Mouse (Mus musculus): ENCODE measurements around the gene Arid1a. TPM values are rescaled to one million over a fixed set of nuclear protein-coding genes. Genes with fewer than 3 reads are reported as not detected.
"Not testable (repeated sequence)": the region's sequence is repeated elsewhere in the genome, so short reads cannot be mapped to it uniquely, and the experiment has no call there.

The Arid1a gene
- polyA plus RNA-seq, 1 experiment = 68.3 TPM

GRCm38 (mm10) chr4:133658729-133659128, 97.8 kb downstream of the Arid1a start:
- H3K4me1 ChIP-seq (ENCODE audit: control insufficient read depth, insufficient read depth, low read length) = peaks cover 15% of the 10 kb centered on the region
- no peak for DNase-seq
- no peak overlapping the region for H3K4me3 ChIP-seq (replicated peaks; ENCODE audit: extremely low read depth, low read depth, low read length)
- TF ChIP-seq POLR2A (IDR thresholded peaks at IDR 0.05; ENCODE audit: borderline replicate concordance, extremely low read depth, low read depth, low read length) (no peak), CTCF (IDR thresholded peaks at IDR 0.05; ENCODE audit: insufficient read depth, low read length) (no peak)
- 33% methylated on average over 2 of the region's 2 CpGs for WGBS

GRCm38 (mm10) chr4:133657829-133658458, 98.6 kb downstream of the Arid1a start:
- no peak for TF ChIP-seq CTCF (IDR thresholded peaks at IDR 0.05; ENCODE audit: insufficient read depth, low read length)
- TF ChIP-seq POLR2A (IDR thresholded peaks at IDR 0.05; ENCODE audit: borderline replicate concordance, extremely low read depth, low read depth, low read length) = no peak
- Histone ChIP-seq H3K4me3 (replicated peaks; ENCODE audit: extremely low read depth, low read depth, low read length) (no peak overlapping the region), H3K4me1 (ENCODE audit: control insufficient read depth, insufficient read depth, low read length) (peaks cover 15% of the 10 kb centered on the region)
- 63% methylated on average over 5 of the region's 5 CpGs for WGBS
- DNase-seq = no peak

- WGBS = 39% methylated on average over 4 of the region's 4 CpGs
- TF ChIP-seq POLR2A (IDR thresholded peaks at IDR 0.05; ENCODE audit: borderline replicate concordance, extremely low read depth, low read depth, low read length) (0 out of 2 replicates have a peak, but pooled peaks have one; percentile 10), CTCF (IDR thresholded peaks at IDR 0.05; ENCODE audit: insufficient read depth, low read length) (no peak)
- no peak overlapping the region for H3K4me3 ChIP-seq (replicated peaks; ENCODE audit: extremely low read depth, low read depth, low read length)
Observed at GRCm38 (mm10) chr4:133656997-133657396, 99.6 kb downstream of the Arid1a start.

GRCm38 (mm10) chr4:133656294-133656693, 100.3 kb downstream of the Arid1a start:
- TF ChIP-seq CTCF (IDR thresholded peaks at IDR 0.05; ENCODE audit: insufficient read depth, low read length) = no peak
- TF ChIP-seq POLR2A (IDR thresholded peaks at IDR 0.05; ENCODE audit: borderline replicate concordance, extremely low read depth, low read depth, low read length) = no peak
- 64% methylated on average over 4 of the region's 4 CpGs for WGBS
- no peak for DNase-seq
- Histone ChIP-seq H3K4me3 (replicated peaks; ENCODE audit: extremely low read depth, low read depth, low read length) (no peak overlapping the region), H3K4me1 (ENCODE audit: control insufficient read depth, insufficient read depth, low read length) (peaks cover 15% of the 10 kb centered on the region)

More at GRCm38 (mm10) chr4:133656997-133657396, 99.6 kb downstream of the Arid1a start:
- H3K4me1 ChIP-seq (ENCODE audit: control insufficient read depth, insufficient read depth, low read length) = peaks cover 15% of the 10 kb centered on the region
- no peak for DNase-seq

GRCm38 (mm10) chr4:133654070-133654469, 102.5 kb downstream of the Arid1a start:
- not testable (repeated sequence) for H3K4me1 ChIP-seq (ENCODE audit: control insufficient read depth, insufficient read depth, low read length); DNase-seq; H3K4me3 ChIP-seq (replicated peaks; ENCODE audit: extremely low read depth, low read depth, low read length)
- 98% methylated on average over 5 of the region's 5 CpGs for WGBS

- no peak for DNase-seq
- WGBS = 81% methylated on average over 10 of the region's 10 CpGs
- Histone ChIP-seq H3K4me3 (replicated peaks; ENCODE audit: extremely low read depth, low read depth, low read length) (no peak overlapping the region), H3K4me1 (ENCODE audit: control insufficient read depth, insufficient read depth, low read length) (no peaks in the 10 kb centered on the region)
- TF ChIP-seq CTCF (IDR thresholded peaks at IDR 0.05; ENCODE audit: insufficient read depth, low read length) = no peak
Observed at GRCm38 (mm10) chr4:133652746-133653145, 103.8 kb downstream of the Arid1a start.

- WGBS = 66% methylated on average over 4 of the region's 4 CpGs
- TF ChIP-seq CTCF (IDR thresholded peaks at IDR 0.05; ENCODE audit: insufficient read depth, low read length) (no peak), POLR2A (IDR thresholded peaks at IDR 0.05; ENCODE audit: borderline replicate concordance, extremely low read depth, low read depth, low read length) (no peak)
- DNase-seq = no peak
Observed at GRCm38 (mm10) chr4:133651986-133652385, 104.6 kb downstream of the Arid1a start.

GRCm38 (mm10) chr4:133651445-133651844, 105.1 kb downstream of the Arid1a start:
- no peak for TF ChIP-seq POLR2A (IDR thresholded peaks at IDR 0.05; ENCODE audit: borderline replicate concordance, extremely low read depth, low read depth, low read length)
- no peak for TF ChIP-seq CTCF (IDR thresholded peaks at IDR 0.05; ENCODE audit: insufficient read depth, low read length)
- Histone ChIP-seq H3K4me1 (ENCODE audit: control insufficient read depth, insufficient read depth, low read length) (no peaks in the 10 kb centered on the region), H3K4me3 (replicated peaks; ENCODE audit: extremely low read depth, low read depth, low read length) (no peak overlapping the region)
- no peak for DNase-seq
- WGBS = 33% methylated on average over 10 of the region's 10 CpGs

More at GRCm38 (mm10) chr4:133651986-133652385, 104.6 kb downstream of the Arid1a start:
- no peaks in the 10 kb centered on the region for H3K4me1 ChIP-seq (ENCODE audit: control insufficient read depth, insufficient read depth, low read length)
- H3K4me3 ChIP-seq (replicated peaks; ENCODE audit: extremely low read depth, low read depth, low read length) = no peak overlapping the region

GRCm38 (mm10) chr4:133649989-133650699, 106.4 kb downstream of the Arid1a start, which contains the start of gene Zdhhc18:
Gene Zdhhc18 (minus strand): TSS chr4:133650154.
- WGBS = 22% methylated on average over 7 of the region's 7 CpGs
- DNase-seq = peak; percentile 84
- TF ChIP-seq CTCF (IDR thresholded peaks at IDR 0.05; ENCODE audit: insufficient read depth, low read length) (peak; percentile 96), POLR2A (IDR thresholded peaks at IDR 0.05; ENCODE audit: borderline replicate concordance, extremely low read depth, low read depth, low read length) (peak; percentile 55; the same call in 1 of the 2 replicates)
- no peaks in the 10 kb centered on the region; the same call in 1 of the 2 replicates for H3K4me1 ChIP-seq (ENCODE audit: control insufficient read depth, insufficient read depth, low read length)
- peak within 1 kb of the TSS; percentile 47 for H3K4me3 ChIP-seq (replicated peaks; ENCODE audit: extremely low read depth, low read depth, low read length)

GRCm38 (mm10) chr4:133649464-133649863, 107.1 kb downstream of the Arid1a start:
- not testable (repeated sequence) for H3K4me1 ChIP-seq (ENCODE audit: control insufficient read depth, insufficient read depth, low read length); DNase-seq; H3K4me3 ChIP-seq (replicated peaks; ENCODE audit: extremely low read depth, low read depth, low read length)
- WGBS = 77% methylated on average over 5 of the region's 5 CpGs
